Mouse (Mus musculus) forebrain, embryonic 16.5 days (tissue): Measurements from ENCODE around the gene Doxl2. TPM values are rescaled to one million over a fixed set of nuclear protein-coding genes. Genes with fewer than 3 reads are reported as not detected.

Experiments used
- ATAC-seq: fragments of 200-750 bp; cut with Nextera tagmentation; 2 replicates; pipeline ENCODE4 v1.8.0; 2017; ENCODE audit warnings: mild to moderate bottlenecking, moderate library complexity
- H3K27ac ChIP-seq: fragments of 300-500 bp; sonication (generic); 2 replicates; pipeline ENCODE4 v1.5.1; 2014; ENCODE audit warnings: low read length, control low read depth
- H3K27me3 ChIP-seq: fragments of 300-500 bp; sonication (generic); replicated peaks from 2 replicates; pipeline ENCODE4 v1.6.1; 2014; ENCODE audit warnings: low read length; ENCODE audit not compliant: control insufficient read depth, insufficient read depth
- H3K36me3 ChIP-seq: fragments of 300-500 bp; sonication (generic); 2 replicates; pipeline ENCODE4 v1.6.1; 2014; ENCODE audit not compliant: control insufficient read depth, insufficient read depth
- H3K4me1 ChIP-seq: fragments of 300-500 bp; sonication (generic); replicated peaks from 2 replicates; pipeline ENCODE4 v1.6.1; 2014; ENCODE audit warnings: low read length; ENCODE audit not compliant: control insufficient read depth, insufficient read depth
- H3K4me2 ChIP-seq: fragments of 300-500 bp; sonication (generic); 2 replicates; pipeline ENCODE4 v1.6.1; 2014; ENCODE audit warnings: mild to moderate bottlenecking, low read length, control low read depth
- H3K4me3 ChIP-seq: fragments of 300-500 bp; sonication (generic); replicated peaks from 2 replicates; pipeline ENCODE4 v1.5.1; 2014; ENCODE audit warnings: mild to moderate bottlenecking, low read length, control low read depth
- H3K9ac ChIP-seq: fragments of 300-500 bp; sonication (generic); replicated peaks from 2 replicates; pipeline ENCODE4 v1.6.1; 2014; ENCODE audit warnings: low read depth, low read length, control low read depth
- H3K9me3 ChIP-seq: fragments of 300-500 bp; sonication (generic); 2 replicates; pipeline ENCODE4 v1.6.1; 2016; ENCODE audit warnings: low read length; ENCODE audit not compliant: control insufficient read depth
- WGBS: fragments of 180-500 bp; shearing (Covaris S2); extraction: QIAGEN DNeasy Blood & Tissue Kit; methylation state at CpG from one replicate; pipeline ENCODE4 v1.1.7; 2014; 5-methylcytosine and 5-hydroxymethylcytosine counted together
- polyA plus RNA-seq: library from polyadenylated mRNA; unstranded; fragments of >200 nt; fragmentation: Nextera tagmentation; extraction: Ambion mirVana; gene quantifications from 2 replicates; pipeline ENCODE4 v1.2.1, GENCODE M21; 2015

Gene Doxl2
- polyA plus RNA-seq, 1 experiment from 2014 or later, result not detected

DNA sequence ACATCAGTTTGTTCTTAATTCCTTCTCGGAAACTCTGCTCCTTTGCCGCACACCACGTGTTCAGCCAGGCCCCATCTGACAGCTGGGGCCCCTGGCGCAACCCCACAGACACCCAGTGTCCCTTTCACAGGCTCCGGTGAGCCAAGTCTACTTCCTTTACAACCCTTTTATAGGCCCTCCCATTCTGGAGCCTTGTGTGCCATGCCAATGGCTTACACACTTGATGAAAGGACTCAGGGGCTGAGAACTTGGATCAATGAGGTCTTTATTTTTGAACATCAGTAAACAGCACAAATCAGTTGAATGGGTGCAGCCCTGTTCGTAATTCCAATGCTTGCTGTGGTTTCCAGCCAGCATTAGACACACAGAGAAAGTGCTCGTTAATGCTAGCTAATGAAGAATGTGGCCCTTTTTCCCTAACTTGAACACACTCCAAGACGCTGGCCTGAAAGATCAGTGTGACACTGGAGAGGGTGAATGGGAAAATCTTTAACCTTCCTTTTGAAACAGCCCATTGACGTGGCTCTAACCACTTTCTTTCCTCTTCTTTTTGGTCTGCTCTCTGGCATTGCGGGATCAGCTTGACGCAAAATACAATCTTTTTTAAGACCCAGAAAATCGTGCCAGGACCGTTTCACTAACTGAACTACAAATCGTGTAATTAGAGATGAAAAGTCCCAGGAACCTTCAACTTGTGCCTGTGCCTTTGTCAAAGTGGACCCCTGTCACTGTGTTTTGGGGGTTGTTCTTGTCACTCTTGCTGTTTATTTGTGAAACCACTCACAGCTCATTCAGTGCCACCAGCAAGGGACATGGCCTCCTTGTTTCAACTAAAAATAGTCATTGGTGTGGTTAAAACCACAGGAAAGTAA is 46.6 kb downstream of the Doxl2 start:
- 5% methylated on average over 14 of the region's 14 CpGs for whole genome bisulfite sequencing
- Histone ChIP-seq H3K4me3 (no peak overlapping the region), H3K4me2 (no peak overlapping the region), H3K9me3 (no peaks in the 10 kb centered on the region), H3K27me3 (peaks cover 3% of the 10 kb centered on the region), H3K36me3 (no peaks in the 10 kb centered on the region), H3K27ac (no peak overlapping the region), H3K9ac (no peak overlapping the region), H3K4me1 (peaks cover 13% of the 10 kb centered on the region)
- ATAC-seq, result peak; percentile 93

DNA sequence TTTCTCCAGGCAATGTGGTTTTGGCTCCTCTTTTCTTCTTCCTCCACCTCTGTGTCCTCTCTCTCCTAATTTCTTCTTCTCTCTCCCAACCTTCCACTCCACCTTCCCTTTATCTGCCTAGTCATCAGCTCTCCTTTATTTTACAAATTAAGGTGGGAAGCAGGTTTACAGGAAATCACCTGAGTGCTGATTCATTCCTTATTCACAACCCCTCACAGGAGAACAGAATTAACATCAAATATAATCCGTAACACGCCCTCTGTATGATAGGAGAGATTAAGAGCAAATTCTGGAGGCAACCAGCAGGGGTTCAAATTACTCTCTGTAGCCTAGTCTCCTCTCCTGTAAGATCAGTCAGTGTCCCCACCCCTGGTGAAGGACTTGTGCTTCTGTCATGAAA is 47.6 kb downstream of the Doxl2 start:
- H3K4me2 ChIP-seq, result no peak overlapping the region
- H3K9me3 ChIP-seq, result no peaks in the 10 kb centered on the region
- peaks cover 3% of the 10 kb centered on the region for H3K27me3 ChIP-seq
- H3K4me1 ChIP-seq, result peaks cover 13% of the 10 kb centered on the region
- no peak overlapping the region for H3K4me3 ChIP-seq
- 80% methylated on average over 2 of the region's 2 CpGs for WGBS
- no peaks in the 10 kb centered on the region for H3K36me3 ChIP-seq
- ATAC-seq, result no peak
- no peak overlapping the region for H3K9ac ChIP-seq
- H3K27ac ChIP-seq, result no peak overlapping the region

DNA sequence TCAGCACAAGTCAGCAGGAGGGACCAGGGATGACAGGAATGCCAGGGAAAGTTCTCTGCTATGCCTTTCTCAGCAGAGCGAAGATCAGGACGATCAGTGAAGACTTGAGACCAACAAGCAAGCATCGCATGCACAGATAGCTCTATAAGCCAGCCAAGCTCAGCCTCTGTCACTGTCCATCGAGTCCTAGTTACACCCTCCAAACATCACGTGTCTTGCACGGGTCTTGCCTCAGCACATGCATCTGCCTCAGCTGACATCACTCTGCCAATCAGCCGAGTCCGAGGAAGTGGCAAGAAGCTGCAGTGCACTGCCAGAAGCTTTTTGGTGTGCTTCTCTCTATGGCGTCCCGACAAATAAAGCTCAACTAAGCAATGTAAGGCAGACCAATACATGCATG is 48.6 kb downstream of the Doxl2 start:
- H3K4me3 ChIP-seq, result no peak overlapping the region
- H3K27ac ChIP-seq, result no peak overlapping the region
- WGBS, result 91% methylated on average over 10 of the region's 10 CpGs

DNA sequence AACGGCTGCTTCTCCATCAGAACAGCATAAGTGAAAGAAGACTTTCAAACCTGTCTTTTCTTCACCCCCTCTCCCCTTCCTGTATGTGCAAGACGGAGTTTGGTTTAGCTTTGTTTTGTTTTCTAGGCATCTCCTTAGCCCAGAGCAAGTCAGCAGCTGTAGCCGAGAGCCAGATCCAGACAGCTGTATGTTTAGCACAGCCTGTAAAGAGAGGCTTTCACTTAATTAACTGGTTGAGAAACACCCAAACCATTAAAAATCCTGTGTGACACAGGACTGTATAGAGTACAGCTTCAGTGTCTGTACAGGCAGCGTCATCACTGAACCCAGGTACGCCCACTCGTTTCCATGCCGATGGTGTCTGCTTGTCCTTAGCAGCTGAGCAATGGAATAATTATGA is 50.5 kb downstream of the Doxl2 start:
- Histone ChIP-seq H3K4me1 (peaks cover 12% of the 10 kb centered on the region), H3K4me2 (no peak overlapping the region), H3K27ac (no peak overlapping the region), H3K9me3 (no peaks in the 10 kb centered on the region), H3K4me3 (no peak overlapping the region), H3K36me3 (no peaks in the 10 kb centered on the region), H3K9ac (no peak overlapping the region), H3K27me3 (peaks cover 7% of the 10 kb centered on the region)
- WGBS, result 61% methylated on average over 7 of the region's 7 CpGs
- ATAC-seq, result no peak

More for the DNA sequence above, 48.6 kb downstream of the Doxl2 start:
- no peak overlapping the region for H3K4me2 ChIP-seq
- no peaks in the 10 kb centered on the region for H3K36me3 ChIP-seq
- peaks cover 7% of the 10 kb centered on the region for H3K27me3 ChIP-seq
- H3K4me1 ChIP-seq, result peaks cover 13% of the 10 kb centered on the region
- no peak overlapping the region for H3K9ac ChIP-seq
- H3K9me3 ChIP-seq, result no peaks in the 10 kb centered on the region
- ATAC-seq, result no peak

DNA sequence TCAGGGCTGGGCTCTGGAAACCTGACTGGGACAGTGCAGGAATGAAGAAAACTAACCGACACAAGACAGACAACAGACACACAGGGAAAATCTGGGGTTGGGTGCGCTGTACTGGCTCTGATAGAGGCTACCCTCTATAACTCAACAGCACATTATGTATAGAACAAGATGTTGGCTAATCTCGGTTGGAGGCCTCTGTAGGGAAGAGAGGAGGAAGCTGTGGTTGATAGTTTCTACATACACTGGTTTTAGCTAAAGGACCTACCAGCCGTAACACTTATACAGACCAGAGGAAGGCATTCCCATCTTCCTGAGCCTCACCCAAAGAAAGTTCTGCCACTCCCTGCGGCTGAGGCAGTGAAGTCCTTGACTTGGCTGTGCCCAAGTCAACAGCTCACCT is 51.7 kb downstream of the Doxl2 start:
- WGBS, result 94% methylated on average over 5 of the region's 5 CpGs
- no peak for ATAC-seq
- Histone ChIP-seq H3K9ac (no peak overlapping the region), H3K27ac (no peak overlapping the region), H3K36me3 (no peaks in the 10 kb centered on the region), H3K4me2 (no peak overlapping the region), H3K27me3 (peaks cover 7% of the 10 kb centered on the region), H3K9me3 (no peaks in the 10 kb centered on the region), H3K4me1 (peaks cover 4% of the 10 kb centered on the region; the same call in 1 of the 2 replicates), H3K4me3 (no peak overlapping the region)

DNA sequence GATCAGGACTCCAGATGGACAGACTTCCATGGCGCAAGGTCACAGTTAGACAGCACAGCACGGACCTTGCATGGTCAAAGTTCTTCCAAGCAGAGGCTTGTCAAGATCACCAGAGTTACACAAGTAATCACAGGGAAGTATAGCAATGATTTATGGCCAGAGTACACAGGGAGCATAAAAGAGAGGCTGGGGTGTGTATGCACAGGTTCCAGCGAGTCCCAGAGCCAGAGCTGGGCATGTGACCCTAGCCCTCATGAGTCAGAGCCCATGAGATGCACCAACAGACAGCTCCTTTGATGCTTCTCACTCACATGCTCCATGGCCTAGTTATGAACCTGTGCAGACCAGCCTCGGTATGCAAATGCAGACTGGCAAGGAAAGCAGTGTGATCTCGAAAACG is 53.3 kb downstream of the Doxl2 start:
- no peak overlapping the region for H3K27ac ChIP-seq
- H3K9ac ChIP-seq, result no peak overlapping the region
- peaks cover 7% of the 10 kb centered on the region for H3K27me3 ChIP-seq
- H3K4me1 ChIP-seq, result no peaks in the 10 kb centered on the region
- no peak for ATAC-seq
- WGBS, result 87% methylated on average over 6 of the region's 6 CpGs
- no peaks in the 10 kb centered on the region for H3K9me3 ChIP-seq
- no peak overlapping the region for H3K4me2 ChIP-seq
- H3K36me3 ChIP-seq, result no peaks in the 10 kb centered on the region
- H3K4me3 ChIP-seq, result no peak overlapping the region

Other genes with a start within 250 kb of the Doxl2 start
- gene Gimap1, start 235.9 kb upstream of the Doxl2 start, polyA plus RNA-seq, result 4.0 and 5.5 TPM in 2 replicates
- gene Gimap5, start 228.8 kb upstream of the Doxl2 start, polyA plus RNA-seq, result 0.77 and 1.4 TPM in 2 replicates
- not detected in 2 replicates for gene Gimap3, start 204.1 kb upstream of the Doxl2 start, polyA plus RNA-seq
- 10.2 and 10.5 TPM in 2 replicates for gene Tmem176a, start 134.0 kb upstream of the Doxl2 start, polyA plus RNA-seq
- gene Tmem176b, start 133.5 kb upstream of the Doxl2 start, polyA plus RNA-seq, result 73.2 and 80.9 TPM in 2 replicates
- not detected in 2 replicates for gene Aoc1, start 102.1 kb upstream of the Doxl2 start, polyA plus RNA-seq
- gene 1600015I10Rik, start 45.1 kb upstream of the Doxl2 start, polyA plus RNA-seq, result not detected in 2 replicates
- gene Svs1, start 11.9 kb downstream of the Doxl2 start, polyA plus RNA-seq, result not detected in 2 replicates
- gene Gpnmb, start 61.6 kb downstream of the Doxl2 start, polyA plus RNA-seq, result 0.39 and 0.61 TPM in 2 replicates
- 59.1 and 61.8 TPM in 2 replicates for gene Malsu1, start 98.8 kb downstream of the Doxl2 start, polyA plus RNA-seq
- 34.1 and 39.0 TPM in 2 replicates for gene Igf2bp3, start 240.0 kb downstream of the Doxl2 start, polyA plus RNA-seq